Mouse (Mus musculus) spleen, adult 2 months (tissue): ENCODE data around the gene Pars2. TPM values are rescaled to one million over a fixed set of nuclear protein-coding genes. Genes with fewer than 3 reads are reported as not detected.

ENCODE experiments used
- DNase-seq, 2 experiments: peaks; one replicate each; pipeline versions ENCODE4 v3.0.0 to v3.0.0-alpha.2; 2012 to 2021; ENCODE audit warnings: low spot score in 2 of 2, low read depth in 1 of 2
- H3K27ac ChIP-seq: fragments of 200-500 bp; 2 replicates; pipeline ENCODE4 v1.5.1; 2012; ENCODE audit warnings: low read length, inconsistent platforms; ENCODE audit not compliant: insufficient read depth
- H3K27me3 ChIP-seq: fragments of 200-500 bp; 2 replicates; pipeline ENCODE4 v1.6.1; 2012; ENCODE audit warnings: mild to moderate bottlenecking, moderate library complexity, low read length, inconsistent platforms; ENCODE audit not compliant: control insufficient read depth, insufficient read depth
- H3K36me3 ChIP-seq: fragments of 200-500 bp; 2 replicates; pipeline ENCODE4 v1.6.1; 2012; ENCODE audit warnings: mild to moderate bottlenecking, low read length, inconsistent platforms; ENCODE audit not compliant: control insufficient read depth, insufficient read depth
- H3K4me1 ChIP-seq: fragments of 200-500 bp; 2 replicates; pipeline ENCODE4 v1.6.1; 2011; ENCODE audit warnings: inconsistent platforms; ENCODE audit not compliant: control insufficient read depth, insufficient read depth, insufficient read length
- H3K4me3 ChIP-seq: fragments of 200-500 bp; 2 replicates; pipeline ENCODE4 v1.5.1; 2011; ENCODE audit warnings: mild to moderate bottlenecking, inconsistent platforms; ENCODE audit not compliant: insufficient read depth, insufficient read length; ENCODE audit errors: extremely low read depth
- CTCF ChIP-seq: fragments of 200-500 bp; IDR thresholded peaks from 2 replicates; pipeline ENCODE4 v1.5.1; 2011; ENCODE audit warnings: mild to moderate bottlenecking, inconsistent platforms; ENCODE audit not compliant: insufficient read depth, insufficient read length, insufficient replicate concordance; ENCODE audit errors: extremely low read depth
- POLR2A ChIP-seq: fragments of 200-500 bp; IDR thresholded peaks from 2 replicates; pipeline ENCODE4 v1.6.1; 2011; ENCODE audit warnings: low read depth, low read length, inconsistent platforms
- WGBS: fragments of 180-500 bp; shearing (Covaris S2); methylation state at CpG from one replicate; pipeline ENCODE4 v1.1.7; 2018; 5-methylcytosine and 5-hydroxymethylcytosine counted together
- polyA plus RNA-seq: library from polyadenylated mRNA; depleted of rRNA; stranded (reverse); fragments of >200 nt; gene quantifications from 2 replicates; pipeline ENCODE4 v1.2.3, GENCODE M21; 2012

Gene Pars2
- polyA plus RNA-seq, 1 experiment = 7.6 TPM

DNA sequence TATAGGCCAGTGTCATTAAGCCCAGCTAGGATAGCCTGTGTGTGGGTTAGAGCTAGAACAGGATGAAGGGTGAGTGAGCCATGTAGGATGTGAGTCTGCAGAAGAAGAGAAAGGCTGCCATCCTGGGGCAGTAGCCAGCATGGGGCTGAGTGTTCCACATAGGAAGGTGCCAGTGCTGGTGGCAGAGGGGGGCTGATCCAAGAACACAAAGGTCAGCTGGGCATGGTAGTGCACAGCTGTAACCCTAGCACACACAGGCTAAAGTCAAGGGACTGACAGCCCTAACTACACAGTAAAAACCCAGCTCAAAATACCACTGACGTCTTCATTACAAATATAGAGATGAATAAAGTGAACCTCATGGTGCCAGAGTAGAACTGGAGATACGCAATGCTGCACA, 15.7 kb downstream of the Pars2 start:
- Histone ChIP-seq H3K36me3 (peaks cover 58% of the 10 kb centered on the region), H3K27ac (no peak overlapping the region), H3K27me3 (no peaks in the 10 kb centered on the region), H3K4me1 (no peaks in the 10 kb centered on the region), H3K4me3 (no peak overlapping the region)
- 97% methylated on average over 2 of the region's 2 CpGs for WGBS
- DNase-seq = no peak
- TF ChIP-seq POLR2A (no peak), CTCF (no peak)

DNA sequence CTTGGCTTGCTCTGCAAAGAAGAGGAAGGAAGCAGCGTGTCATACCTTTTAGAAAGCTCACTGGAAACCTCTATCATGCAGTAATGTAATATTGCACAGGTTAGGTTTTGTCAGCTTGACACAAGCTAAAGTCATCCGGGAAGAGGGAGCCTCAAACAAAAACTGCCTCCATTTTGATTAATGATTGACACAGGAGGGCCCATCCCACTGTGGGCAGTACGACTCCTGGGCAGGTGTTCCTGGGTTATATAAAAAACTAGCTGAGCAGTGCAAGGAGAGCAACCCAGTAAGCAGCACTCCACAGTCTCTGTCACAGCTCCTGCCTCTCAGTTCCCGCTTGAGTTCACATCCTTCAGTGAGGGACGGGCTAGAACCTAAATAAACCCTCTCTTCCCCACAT, 25.9 kb downstream of the Pars2 start:
- WGBS = 92% methylated on average over 5 of the region's 5 CpGs
- no peak overlapping the region for H3K4me3 ChIP-seq
- no peak overlapping the region for H3K27ac ChIP-seq
- H3K27me3 ChIP-seq = no peaks in the 10 kb centered on the region
- peaks cover 19% of the 10 kb centered on the region for H3K36me3 ChIP-seq
- no peak for TF ChIP-seq CTCF
- TF ChIP-seq POLR2A = no peak
- DNase-seq = no peak
- peaks cover 3% of the 10 kb centered on the region; the same call in 1 of the 2 replicates for H3K4me1 ChIP-seq

DNA sequence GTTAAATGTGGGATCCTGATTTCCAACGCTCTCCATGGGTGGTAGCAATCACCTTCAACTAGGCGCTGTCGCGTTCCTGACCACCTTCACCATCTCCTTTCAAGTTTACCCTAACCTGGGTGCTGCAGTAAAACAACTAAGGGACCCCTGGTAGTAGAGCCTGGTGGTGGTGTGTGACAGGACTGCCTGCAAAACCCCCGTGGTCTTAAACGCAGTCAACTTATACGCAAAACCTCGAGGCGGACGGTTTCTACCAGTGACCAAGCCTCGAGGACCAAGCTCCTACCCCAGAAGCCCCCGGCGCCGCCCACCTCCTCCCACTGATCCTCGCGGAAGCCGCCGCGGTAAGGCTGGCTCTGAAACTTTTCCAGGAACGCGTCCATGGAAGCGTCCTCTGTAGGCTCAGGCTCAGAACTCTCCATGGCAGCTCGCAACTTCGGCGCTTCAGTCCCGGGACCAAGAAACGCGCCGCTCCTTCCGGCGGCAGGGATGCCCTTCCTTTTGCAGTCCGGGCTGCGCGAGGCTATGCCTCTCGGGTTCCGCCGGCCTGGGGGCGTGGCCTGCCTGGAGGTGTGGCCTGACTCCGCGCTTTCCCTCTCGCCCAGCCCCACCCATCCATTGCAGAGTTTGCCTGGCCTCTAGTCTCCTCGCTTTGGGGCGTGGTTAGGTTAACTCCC, 27.7 kb downstream of the Pars2 start, which contains the start of gene Ttc4:
Gene Ttc4, minus strand, starts transcription at position 503 of the 677 bp plus-strand sequence.
- peak; percentile 79 to 81 for DNase-seq
- WGBS = under 1% methylated on average over 43 of the region's 43 CpGs
- peak within 1 kb of the TSS; percentile 38; the same call in 1 of the 2 replicates for H3K27ac ChIP-seq
- H3K27me3 ChIP-seq = no peaks in the 10 kb centered on the region
- H3K36me3 ChIP-seq = peaks cover 15% of the 10 kb centered on the region
- H3K4me3 ChIP-seq = peak within 1 kb of the TSS; percentile 89
- H3K4me1 ChIP-seq = peaks cover 3% of the 10 kb centered on the region; the same call in 1 of the 2 replicates
- TF ChIP-seq CTCF = 0 out of 2 replicates have a peak, but pooled peaks have one; percentile 3
- TF ChIP-seq POLR2A = peak; percentile 62

DNA sequence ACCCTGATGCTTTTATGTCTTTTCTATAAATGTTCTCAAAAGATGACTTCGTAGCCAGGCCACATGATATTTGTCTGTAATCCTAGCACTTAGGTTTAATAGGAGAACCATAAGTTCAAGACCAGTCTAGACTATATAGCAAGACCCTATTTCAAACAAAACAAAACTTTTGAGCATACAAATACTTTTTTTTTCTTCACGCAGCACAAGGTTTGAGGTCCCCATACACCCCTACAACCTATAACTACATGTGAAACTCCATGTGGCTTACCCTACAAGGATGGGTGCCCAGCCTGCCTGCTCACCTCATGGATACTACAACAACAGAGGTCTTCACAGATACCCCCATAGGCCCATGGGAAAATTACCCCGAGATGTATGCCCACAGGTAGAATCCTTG, 28.3 kb downstream of the Pars2 start:
- peaks cover 13% of the 10 kb centered on the region for H3K36me3 ChIP-seq
- no peak for TF ChIP-seq POLR2A
- TF ChIP-seq CTCF = no peak
- 63% methylated on average over 3 of the region's 3 CpGs for WGBS
- H3K27me3 ChIP-seq = no peaks in the 10 kb centered on the region
- no peak overlapping the region for H3K27ac ChIP-seq
- H3K4me1 ChIP-seq = peaks cover 3% of the 10 kb centered on the region; the same call in 1 of the 2 replicates
- no peak overlapping the region for H3K4me3 ChIP-seq
- DNase-seq = no peak

DNA sequence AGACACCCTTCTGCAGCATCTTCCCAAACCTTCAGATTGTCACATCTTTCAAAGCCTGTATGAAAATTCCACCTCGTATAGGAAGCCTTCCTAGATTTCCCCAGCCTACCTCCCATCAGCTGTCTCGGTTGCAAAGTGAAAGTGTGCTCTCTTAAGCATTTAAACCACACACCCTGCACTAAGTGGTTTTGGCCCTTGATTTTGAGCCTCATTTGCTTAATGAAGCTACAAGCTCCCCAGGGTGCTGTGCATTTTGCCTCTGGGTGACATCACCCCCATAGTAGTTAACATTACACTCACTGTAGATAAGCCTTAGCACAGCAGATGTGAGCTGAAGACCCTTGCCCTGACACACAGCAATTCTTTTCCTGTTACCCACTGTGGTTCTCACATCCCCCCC, 30.1 kb downstream of the Pars2 start:
- H3K4me3 ChIP-seq = no peak overlapping the region
- H3K36me3 ChIP-seq = peaks cover 4% of the 10 kb centered on the region
- no peak overlapping the region for H3K27ac ChIP-seq
- H3K4me1 ChIP-seq = peaks cover 3% of the 10 kb centered on the region; the same call in 1 of the 2 replicates
- WGBS = 28% methylated on average over 2 of the region's 2 CpGs
- TF ChIP-seq CTCF (no peak), POLR2A (no peak)
- no peaks in the 10 kb centered on the region for H3K27me3 ChIP-seq
- no peak for DNase-seq

DNA sequence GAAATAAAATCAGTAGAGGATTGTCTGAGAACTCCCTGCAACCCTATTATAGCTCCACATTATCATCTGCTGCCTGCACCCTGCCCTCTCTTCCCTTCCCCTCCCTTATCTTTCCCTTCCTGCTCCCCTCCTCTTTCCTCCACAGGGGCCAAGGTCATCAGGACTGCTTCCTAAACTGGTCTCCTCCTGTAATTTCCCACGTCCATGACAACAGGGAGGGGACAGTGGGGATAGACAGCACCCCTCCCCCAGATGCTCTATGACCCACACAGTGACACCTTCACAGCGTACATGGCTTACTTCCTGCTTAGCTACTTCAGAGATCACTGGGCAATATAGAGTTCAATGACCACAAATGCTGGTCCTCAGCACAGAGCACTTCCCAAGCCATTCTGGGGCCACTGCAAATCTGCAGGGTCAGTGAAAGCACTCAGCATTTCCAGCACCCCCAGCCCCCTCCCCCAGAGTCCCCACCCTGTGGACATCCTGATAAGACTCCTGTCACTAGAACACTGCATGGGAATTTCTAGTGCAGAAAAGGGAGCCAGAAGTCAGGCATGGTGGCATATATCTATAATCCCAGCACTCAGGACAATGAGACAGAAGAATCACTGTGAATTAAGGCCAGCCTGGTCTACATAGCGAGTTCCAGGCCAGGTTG, 37.9 kb downstream of the Pars2 start:
- no peak for TF ChIP-seq POLR2A
- no peak for TF ChIP-seq CTCF
- 41% methylated on average over 3 of the region's 3 CpGs for WGBS
- H3K27me3 ChIP-seq = no peaks in the 10 kb centered on the region
- no peaks in the 10 kb centered on the region for H3K4me1 ChIP-seq
- DNase-seq = no peak
- no peaks in the 10 kb centered on the region for H3K36me3 ChIP-seq
- no peak overlapping the region; the same call in 1 of the 2 replicates for H3K27ac ChIP-seq
- H3K4me3 ChIP-seq = no peak overlapping the region
